Mouse (Mus musculus): ENCODE measurements at regions not wholly inside any gene's neighbourhood (a gene's known extent, or its start where the extent isn't known, plus 50 kb on each side); places are given as distances from the start of the nearest gene placed in this dataset.

DNA sequence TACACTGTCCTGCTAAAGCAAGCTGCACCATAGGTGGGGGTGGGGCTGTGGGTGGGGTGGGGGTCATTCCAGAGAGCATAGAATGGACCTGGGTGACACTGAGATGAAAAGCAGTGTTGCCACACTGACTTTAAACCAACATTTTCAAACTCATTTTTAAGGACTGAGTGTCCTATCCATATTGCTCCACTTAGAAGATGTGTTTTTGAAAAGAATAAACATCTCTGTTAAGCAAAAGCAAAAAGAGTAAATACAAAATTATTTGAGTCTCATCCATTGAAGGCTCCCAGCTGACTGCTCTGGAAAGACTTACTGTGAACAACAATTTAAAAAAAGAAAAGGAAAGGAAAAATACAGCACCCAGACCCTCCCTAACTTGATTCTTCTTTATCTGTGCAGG is 202.3 kb upstream of the Usp24 start:
- Histone ChIP-seq H3K4me3 (no peak overlapping the region), H3K79me2 (ENCODE audit: control insufficient read depth, insufficient read depth) (no peaks in the 10 kb centered on the region), H3K36me3 (ENCODE audit: control insufficient read depth, insufficient read depth) (no peaks in the 10 kb centered on the region), H3K4me2 (ENCODE audit: low read depth) (no peak overlapping the region), H3ac (ENCODE audit: control insufficient read depth, insufficient read length) (no peak overlapping the region), H3K27me3 (ENCODE audit: control insufficient read depth, insufficient read depth, insufficient read length) (no peaks in the 10 kb centered on the region)
- no peak for TF ChIP-seq MAX (IDR thresholded peaks at IDR 0.05; ENCODE audit: low read depth)
- no peak for TF ChIP-seq TCF12 (IDR thresholded peaks at IDR 0.05; ENCODE audit: insufficient read depth, poor library complexity, severe bottlenecking)
- TF ChIP-seq TCF3 (IDR thresholded peaks at IDR 0.05; ENCODE audit: insufficient read length, low read depth) = no peak
- no peak for TF ChIP-seq E2F4 (IDR thresholded peaks at IDR 0.05; ENCODE audit: insufficient read depth)
- no peak for TF ChIP-seq USF1 (IDR thresholded peaks at IDR 0.05; ENCODE audit: low read depth)
- no peak for TF ChIP-seq CEBPB (IDR thresholded peaks at IDR 0.05; ENCODE audit: insufficient read depth, poor library complexity, severe bottlenecking)
- no peak for TF ChIP-seq MYOD1 (IDR thresholded peaks at IDR 0.05; ENCODE audit: control insufficient read depth in 1 of 3, insufficient read length in 2 of 3, low read depth in 2 of 3)
- TF ChIP-seq POLR2A (IDR thresholded peaks at IDR 0.05; ENCODE audit: insufficient read length, low read depth) = no peak
- no peak for TF ChIP-seq SRF (IDR thresholded peaks at IDR 0.05; ENCODE audit: control insufficient read depth, insufficient read length, low read depth)

DNA sequence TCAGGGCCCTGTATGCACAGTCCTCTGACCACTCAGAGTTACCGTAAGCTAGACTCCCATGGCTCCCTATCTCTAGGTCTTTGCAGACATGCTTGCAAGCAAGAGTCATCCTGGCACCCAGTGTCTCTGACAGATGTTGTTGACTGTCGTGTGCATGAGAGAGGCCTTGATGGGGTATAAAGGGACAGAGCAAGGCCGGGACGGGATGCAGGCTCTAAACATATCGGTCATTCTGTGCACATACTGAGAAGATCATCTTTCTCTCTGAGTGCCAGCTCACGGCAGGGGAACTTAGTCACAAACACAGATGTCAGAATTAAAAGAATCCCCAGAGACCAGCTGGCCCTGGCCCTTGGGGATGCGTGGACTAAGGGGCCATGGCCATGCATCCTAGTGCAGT is 199.4 kb upstream of the Usp24 start:
- H3K27me3 ChIP-seq (ENCODE audit: control insufficient read depth, insufficient read depth, insufficient read length) = no peaks in the 10 kb centered on the region
- no peak overlapping the region for H3ac ChIP-seq (ENCODE audit: control insufficient read depth, insufficient read length)
- H3K79me2 ChIP-seq (ENCODE audit: control insufficient read depth, insufficient read depth) = no peaks in the 10 kb centered on the region
- no peak overlapping the region for H3K4me3 ChIP-seq
- H3K4me2 ChIP-seq (ENCODE audit: low read depth) = no peak overlapping the region
- H3K36me3 ChIP-seq (ENCODE audit: control insufficient read depth, insufficient read depth) = no peaks in the 10 kb centered on the region
- TF ChIP-seq MYOD1 (IDR thresholded peaks at IDR 0.05; ENCODE audit: control insufficient read depth in 1 of 3, insufficient read length in 2 of 3, low read depth in 2 of 3) = no peak
- no peak for TF ChIP-seq USF1 (IDR thresholded peaks at IDR 0.05; ENCODE audit: low read depth)
- no peak for TF ChIP-seq TCF3 (IDR thresholded peaks at IDR 0.05; ENCODE audit: insufficient read length, low read depth)
- no peak for TF ChIP-seq SRF (IDR thresholded peaks at IDR 0.05; ENCODE audit: control insufficient read depth, insufficient read length, low read depth)
- no peak for TF ChIP-seq E2F4 (IDR thresholded peaks at IDR 0.05; ENCODE audit: insufficient read depth)
- TF ChIP-seq MAX (IDR thresholded peaks at IDR 0.05; ENCODE audit: low read depth) = no peak
- no peak for TF ChIP-seq POLR2AphosphoS2 (IDR thresholded peaks at IDR 0.05; ENCODE audit: insufficient read length, low read depth)
- no peak for TF ChIP-seq TCF12 (IDR thresholded peaks at IDR 0.05; ENCODE audit: insufficient read depth, poor library complexity, severe bottlenecking)
- TF ChIP-seq CEBPB (IDR thresholded peaks at IDR 0.05; ENCODE audit: insufficient read depth, poor library complexity, severe bottlenecking) = no peak
- TF ChIP-seq MYOG (IDR thresholded peaks at IDR 0.05; ENCODE audit: control insufficient read depth in 1 of 3, insufficient read depth in 1 of 3, insufficient read length in 2 of 3, low read depth in 2 of 3) = no peak
- TF ChIP-seq POLR2A (IDR thresholded peaks at IDR 0.05; ENCODE audit: insufficient read length, low read depth) = no peak
- no peak for TF ChIP-seq REST (IDR thresholded peaks at IDR 0.05; ENCODE audit: insufficient read depth, insufficient read length)

DNA sequence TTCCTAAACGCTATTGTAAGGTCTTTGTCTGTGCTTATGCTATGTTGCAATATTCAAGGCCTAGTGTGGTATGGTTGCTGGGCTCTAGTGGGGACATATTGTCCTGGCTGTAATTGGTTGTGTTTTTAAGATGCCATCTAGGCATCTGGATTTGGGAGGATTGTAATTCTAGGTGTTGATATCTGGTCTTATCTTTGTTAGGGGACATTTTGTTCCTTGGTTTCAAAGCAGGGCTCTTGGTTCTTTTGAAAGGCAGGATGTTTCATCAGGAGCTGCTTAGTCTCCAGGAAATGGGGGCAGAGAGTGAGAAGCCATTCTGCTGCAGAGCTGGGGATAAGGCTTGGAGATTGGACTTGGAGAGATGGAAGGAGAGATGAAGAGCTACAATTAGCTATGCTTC is 194.7 kb upstream of the Usp24 start:
- Histone ChIP-seq H3K36me3 (ENCODE audit: control insufficient read depth, insufficient read depth) (no peaks in the 10 kb centered on the region), H3ac (ENCODE audit: control insufficient read depth, insufficient read length) (no peak overlapping the region), H3K4me2 (ENCODE audit: low read depth) (no peak overlapping the region), H3K27me3 (ENCODE audit: control insufficient read depth, insufficient read depth, insufficient read length) (no peaks in the 10 kb centered on the region), H3K79me2 (ENCODE audit: control insufficient read depth, insufficient read depth) (no peaks in the 10 kb centered on the region), H3K4me3 (no peak overlapping the region)
- TF ChIP-seq MYOD1 (IDR thresholded peaks at IDR 0.05; ENCODE audit: control insufficient read depth in 1 of 3, insufficient read length in 2 of 3, low read depth in 2 of 3) = no peak
- TF ChIP-seq MAX (IDR thresholded peaks at IDR 0.05; ENCODE audit: low read depth) = no peak
- no peak for TF ChIP-seq SRF (IDR thresholded peaks at IDR 0.05; ENCODE audit: control insufficient read depth, insufficient read length, low read depth)
- no peak for TF ChIP-seq TCF12 (IDR thresholded peaks at IDR 0.05; ENCODE audit: insufficient read depth, poor library complexity, severe bottlenecking)
- no peak for TF ChIP-seq TCF3 (IDR thresholded peaks at IDR 0.05; ENCODE audit: insufficient read length, low read depth)
- TF ChIP-seq REST (IDR thresholded peaks at IDR 0.05; ENCODE audit: insufficient read depth, insufficient read length) = no peak
- TF ChIP-seq POLR2AphosphoS2 (IDR thresholded peaks at IDR 0.05; ENCODE audit: insufficient read length, low read depth) = no peak
- TF ChIP-seq CEBPB (IDR thresholded peaks at IDR 0.05; ENCODE audit: insufficient read depth, poor library complexity, severe bottlenecking) = no peak
- TF ChIP-seq POLR2A (IDR thresholded peaks at IDR 0.05; ENCODE audit: insufficient read length, low read depth) = no peak
- no peak for TF ChIP-seq USF1 (IDR thresholded peaks at IDR 0.05; ENCODE audit: low read depth)
- no peak for TF ChIP-seq MYOG (IDR thresholded peaks at IDR 0.05; ENCODE audit: control insufficient read depth in 1 of 3, insufficient read depth in 1 of 3, insufficient read length in 2 of 3, low read depth in 2 of 3)
- no peak for TF ChIP-seq E2F4 (IDR thresholded peaks at IDR 0.05; ENCODE audit: insufficient read depth)

DNA sequence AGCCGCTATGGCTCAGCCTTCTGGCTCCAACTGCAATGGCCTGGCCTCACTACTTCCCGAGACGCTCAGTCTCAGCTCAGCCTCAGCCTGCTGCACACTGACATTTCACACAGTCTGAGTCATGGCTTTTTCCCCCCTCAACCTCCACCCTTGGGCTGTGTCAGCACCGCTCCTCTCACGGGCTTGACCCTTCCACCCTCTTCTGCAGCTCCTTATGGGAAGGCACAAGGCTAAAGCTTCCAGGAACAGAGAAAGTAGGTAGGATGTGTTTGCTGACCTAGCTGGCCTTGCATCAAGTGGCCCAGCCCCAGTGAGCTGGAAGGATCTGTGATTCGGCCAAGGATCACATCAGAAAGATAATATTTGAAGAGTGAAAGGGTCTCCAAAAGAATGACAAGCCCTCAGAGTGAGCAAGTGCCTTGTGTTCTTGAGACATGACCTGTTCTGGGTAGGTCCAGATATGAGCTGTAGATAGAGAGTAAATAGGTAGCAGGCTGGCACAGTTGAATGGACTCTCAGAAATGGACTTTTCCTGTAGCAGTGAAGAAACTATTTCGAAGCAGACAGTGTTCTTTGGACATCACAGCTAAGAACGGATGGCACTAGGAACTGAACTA is 192.9 kb upstream of the Usp24 start:
- Histone ChIP-seq H3ac (ENCODE audit: control insufficient read depth, insufficient read length) (no peak overlapping the region), H3K36me3 (ENCODE audit: control insufficient read depth, insufficient read depth) (no peaks in the 10 kb centered on the region), H3K4me3 (no peak overlapping the region), H3K4me2 (ENCODE audit: low read depth) (no peak overlapping the region), H3K79me2 (ENCODE audit: control insufficient read depth, insufficient read depth) (no peaks in the 10 kb centered on the region), H3K27me3 (ENCODE audit: control insufficient read depth, insufficient read depth, insufficient read length) (no peaks in the 10 kb centered on the region)
- TF ChIP-seq MAX (IDR thresholded peaks at IDR 0.05; ENCODE audit: low read depth) (no peak), POLR2A (IDR thresholded peaks at IDR 0.05; ENCODE audit: insufficient read length, low read depth) (no peak), MYOG (IDR thresholded peaks at IDR 0.05; ENCODE audit: control insufficient read depth in 1 of 3, insufficient read depth in 1 of 3, insufficient read length in 2 of 3, low read depth in 2 of 3) (no peak), MYOD1 (IDR thresholded peaks at IDR 0.05; ENCODE audit: control insufficient read depth in 1 of 3, insufficient read length in 2 of 3, low read depth in 2 of 3) (no peak), TCF12 (IDR thresholded peaks at IDR 0.05; ENCODE audit: insufficient read depth, poor library complexity, severe bottlenecking) (no peak), E2F4 (IDR thresholded peaks at IDR 0.05; ENCODE audit: insufficient read depth) (no peak), CEBPB (IDR thresholded peaks at IDR 0.05; ENCODE audit: insufficient read depth, poor library complexity, severe bottlenecking) (no peak), REST (IDR thresholded peaks at IDR 0.05; ENCODE audit: insufficient read depth, insufficient read length) (no peak), TCF3 (IDR thresholded peaks at IDR 0.05; ENCODE audit: insufficient read length, low read depth) (no peak), POLR2AphosphoS2 (IDR thresholded peaks at IDR 0.05; ENCODE audit: insufficient read length, low read depth) (no peak), USF1 (IDR thresholded peaks at IDR 0.05; ENCODE audit: low read depth) (no peak), SRF (IDR thresholded peaks at IDR 0.05; ENCODE audit: control insufficient read depth, insufficient read length, low read depth) (no peak)

Data from myocyte (in vitro differentiated cells).